Mouse (Mus musculus): Measurements from ENCODE around the gene Egfl6.

DNA sequence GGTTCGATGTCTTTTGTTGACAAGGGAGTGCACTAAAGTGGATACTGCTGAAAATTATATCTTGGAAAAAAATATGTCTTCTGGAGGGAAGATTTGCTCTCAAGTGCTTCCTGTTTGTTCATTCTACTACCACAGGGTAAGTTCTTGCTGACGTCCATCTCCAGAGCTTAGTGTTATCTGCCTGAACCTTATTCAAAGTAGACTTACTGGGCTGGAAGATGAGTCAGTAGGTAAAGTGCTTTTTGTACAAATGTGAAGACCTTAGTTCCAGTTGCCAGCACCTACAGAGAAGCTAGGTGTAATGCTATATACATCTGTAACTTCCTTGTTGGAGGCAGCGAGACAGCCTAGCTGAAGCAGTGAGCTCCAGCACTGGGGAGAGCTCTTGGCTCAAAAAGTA, 69.6 kb downstream of the Egfl6 start:
- TF ChIP-seq CTCF (IDR thresholded peaks at IDR 0.05; ENCODE audit: low read depth) (no peak), EP300 (IDR thresholded peaks at IDR 0.05; ENCODE audit: low read depth) (no peak)

Data from heart, postnatal 0 days (tissue).